Mouse (Mus musculus) ES-Bruce4 (cell line): ENCODE data around the gene Nr1h5. TPM values are rescaled to one million over a fixed set of nuclear protein-coding genes. Genes with fewer than 3 reads are reported as not detected.

Source experiments
- H3K27ac ChIP-seq: 2 replicates; pipeline ENCODE4 v1.5.1; 2012; ENCODE audit warnings: low read length, inconsistent platforms; ENCODE audit not compliant: insufficient read depth
- H3K27me3 ChIP-seq: 2 replicates; pipeline ENCODE4 v1.6.1; 2012; ENCODE audit warnings: mild to moderate bottlenecking, low read length, inconsistent platforms; ENCODE audit not compliant: control insufficient read depth, poor library complexity, insufficient read depth, severe bottlenecking
- H3K36me3 ChIP-seq: 2 replicates; pipeline ENCODE4 v1.6.1; 2012; ENCODE audit warnings: inconsistent platforms, mild to moderate bottlenecking, low read length, moderate library complexity; ENCODE audit not compliant: control insufficient read depth, poor library complexity, insufficient read depth, severe bottlenecking
- H3K4me1 ChIP-seq: one replicate; pipeline ENCODE4 v1.8.1; 2011; ENCODE audit warnings: low read length; ENCODE audit not compliant: control insufficient read depth, insufficient read depth
- H3K4me3 ChIP-seq: 2 replicates; pipeline ENCODE4 v1.5.1; 2011; ENCODE audit warnings: low read depth, mild to moderate bottlenecking, low read length
- H3K9ac ChIP-seq: 2 replicates; pipeline ENCODE4 v1.6.1; 2012; ENCODE audit warnings: low read depth, mild to moderate bottlenecking, inconsistent platforms; ENCODE audit not compliant: poor library complexity, severe bottlenecking
- H3K9me3 ChIP-seq: replicated peaks from 2 replicates; pipeline ENCODE4 v1.6.1; 2012; ENCODE audit warnings: mild to moderate bottlenecking, low read length, inconsistent platforms; ENCODE audit not compliant: control insufficient read depth, poor library complexity, insufficient read depth, severe bottlenecking
- CTCF ChIP-seq: IDR thresholded peaks from one replicate; pipeline ENCODE4 v1.8.1; 2011; ENCODE audit warnings: low read depth, low read length
- EP300 ChIP-seq: IDR thresholded peaks from 2 replicates; pipeline ENCODE4 v1.6.1; 2011; ENCODE audit warnings: low read depth, low read length; ENCODE audit not compliant: insufficient read depth
- POLR2A ChIP-seq: IDR thresholded peaks from one replicate; pipeline ENCODE4 v1.8.1; 2011; ENCODE audit warnings: low read length; ENCODE audit not compliant: insufficient read depth
- polyA plus RNA-seq: library from polyadenylated mRNA; stranded (reverse); fragments of >200 nt; gene quantifications from 2 replicates; pipeline ENCODE4 v1.2.4, GENCODE M21; 2011; ENCODE audit warnings: low read depth; ENCODE audit not compliant: missing spikeins, insufficient read depth, insufficient read length

Nr1h5 gene
- polyA plus RNA-seq, 1 experiment: not detected

DNA sequence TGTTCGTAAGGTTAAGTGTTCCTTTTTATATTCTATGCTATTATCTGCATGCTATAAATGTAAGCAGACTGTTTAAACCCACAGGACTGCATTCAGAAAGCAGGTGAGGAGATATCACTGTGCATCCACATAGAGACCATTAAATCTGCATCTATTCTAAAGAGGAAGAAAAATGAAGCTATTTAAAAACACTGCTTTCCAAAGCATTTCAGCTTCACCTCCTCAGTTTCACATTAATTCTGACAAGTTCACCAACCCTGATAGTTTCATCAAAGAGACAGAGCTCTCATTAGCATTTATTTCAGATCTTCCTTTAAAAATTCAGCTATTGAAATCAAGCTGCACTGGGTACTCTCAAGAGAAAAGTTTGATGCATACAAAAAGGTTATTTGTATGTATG lies 25.8 kb downstream of the Nr1h5 start:
- Histone ChIP-seq H3K4me1 (no peaks in the 10 kb centered on the region), H3K4me3 (no peak overlapping the region), H3K36me3 (no peaks in the 10 kb centered on the region), H3K9ac (no peak overlapping the region), H3K27me3 (peaks cover 5% of the 10 kb centered on the region), H3K9me3 (no peaks in the 10 kb centered on the region), H3K27ac (no peak overlapping the region)
- TF ChIP-seq CTCF: no peak
- TF ChIP-seq EP300: no peak
- no peak for TF ChIP-seq POLR2A

DNA sequence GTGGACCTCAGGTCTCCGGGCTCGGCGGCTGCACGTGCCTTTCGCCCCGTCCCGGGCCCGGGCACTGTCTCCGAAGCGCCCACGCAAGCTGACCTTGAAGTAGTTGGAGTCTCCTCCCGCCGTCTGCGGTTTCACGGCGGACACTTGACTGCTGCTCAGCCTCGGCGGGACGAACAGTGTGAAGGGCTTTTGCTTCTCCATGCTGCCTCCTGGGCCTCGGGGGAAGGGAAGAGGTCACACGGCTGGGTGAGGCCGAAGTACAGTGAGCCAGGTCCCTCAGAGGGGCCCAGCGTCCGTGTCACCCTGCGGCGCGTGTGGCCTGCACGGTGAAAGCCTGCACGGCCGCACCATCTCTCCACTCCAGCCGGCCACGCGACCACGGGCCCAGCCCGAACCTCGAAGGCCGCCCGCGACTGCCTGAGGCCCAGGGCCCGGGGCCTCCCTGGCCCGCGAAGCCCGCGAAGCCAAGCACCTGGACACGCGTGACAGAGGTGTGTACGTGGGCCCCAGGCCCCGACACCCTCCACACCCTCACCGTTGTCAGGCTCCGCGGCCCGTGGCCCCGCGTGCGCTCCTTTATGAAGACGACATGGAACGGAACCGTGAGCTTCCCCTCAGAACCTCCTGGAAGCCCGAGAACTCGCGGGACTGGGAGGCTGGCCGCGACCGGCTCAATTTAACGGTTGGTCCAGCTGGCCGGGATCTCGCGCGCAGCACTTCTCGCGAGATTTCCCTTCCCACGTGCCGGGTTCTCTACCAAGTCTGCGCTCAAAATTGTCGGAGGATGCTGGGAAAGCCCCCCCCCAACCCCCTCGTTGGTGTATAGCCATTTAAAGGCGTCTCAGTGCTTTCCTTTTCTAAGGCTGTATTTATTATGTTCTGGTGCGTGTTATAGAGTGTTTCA lies 28.2 kb downstream of the Nr1h5 start, which contains the start of gene Sycp1:
TSS of gene Sycp1 (minus strand) at position 650 of the 904 bp plus-strand sequence.
- Histone ChIP-seq H3K27ac (no peak within 1 kb of the TSS), H3K4me3 (peak within 1 kb of the TSS; percentile 22), H3K4me1 (no peaks in the 10 kb centered on the region), H3K9ac (no peak within 1 kb of the TSS), H3K9me3 (no peaks in the 10 kb centered on the region), H3K27me3 (peaks cover 3% of the 10 kb centered on the region; the same call in 1 of the 2 replicates), H3K36me3 (no peaks in the 10 kb centered on the region)
- TF ChIP-seq EP300 (no peak), POLR2A (no peak), CTCF (no peak)

DNA sequence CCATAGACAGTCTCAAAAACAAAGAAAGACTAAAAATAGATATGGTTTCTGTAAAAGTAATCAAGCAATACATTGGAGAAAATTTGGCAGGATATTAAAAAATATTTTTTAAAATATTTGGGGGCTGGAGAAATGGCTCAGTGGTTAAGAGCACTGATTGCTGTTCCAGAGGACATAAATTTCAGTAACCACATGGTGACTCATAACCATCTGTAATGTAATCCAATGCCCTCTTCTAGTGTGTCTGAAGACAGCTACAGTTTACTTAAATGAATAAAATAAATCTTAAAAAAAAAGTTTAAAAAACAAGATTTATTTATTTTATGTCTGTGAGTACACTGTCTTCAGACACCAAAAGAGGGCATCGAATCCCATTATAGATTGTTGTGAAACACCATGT lies 64.8 kb downstream of the Nr1h5 start:
- H3K27ac ChIP-seq: no peak overlapping the region
- H3K9ac ChIP-seq: no peak overlapping the region
- H3K27me3 ChIP-seq: no peaks in the 10 kb centered on the region
- TF ChIP-seq POLR2A (no peak), EP300 (no peak)
- no peak overlapping the region for H3K4me3 ChIP-seq
- no peaks in the 10 kb centered on the region for H3K9me3 ChIP-seq
- no peaks in the 10 kb centered on the region for H3K4me1 ChIP-seq
- no peaks in the 10 kb centered on the region for H3K36me3 ChIP-seq

Other genes starting within 250 kb of the Nr1h5 start
- gene Tspan2, start 229.6 kb downstream of the Nr1h5 start, polyA plus RNA-seq: 9.2 and 9.3 TPM in 2 replicates
- not detected in 2 replicates for gene Tshb, start 181.4 kb downstream of the Nr1h5 start, polyA plus RNA-seq
- gene Sycp1, start 28.0 kb downstream of the Nr1h5 start, polyA plus RNA-seq: 1.8 and 3.7 TPM in 2 replicates
- gene Sike1, start 31.6 kb upstream of the Nr1h5 start, polyA plus RNA-seq: 57.4 and 65.5 TPM in 2 replicates
- gene Csde1, start 56.3 kb upstream of the Nr1h5 start, polyA plus RNA-seq: 465 and 518 TPM in 2 replicates
- 138 and 145 TPM in 2 replicates for gene Nras, start 94.2 kb upstream of the Nr1h5 start, polyA plus RNA-seq
- gene Ampd1, start 109.9 kb upstream of the Nr1h5 start, polyA plus RNA-seq: 0.85 TPM in 1 of 2 replicates, not detected in the other
- 22.4 and 22.9 TPM in 2 replicates for gene Dennd2c, start 138.5 kb upstream of the Nr1h5 start, polyA plus RNA-seq
- 186 and 192 TPM in 2 replicates for gene Bcas2, start 207.5 kb upstream of the Nr1h5 start, polyA plus RNA-seq